Mouse (Mus musculus) frontal cortex, postnatal 25 days (tissue): Measurements from ENCODE around the gene Thg1l.

ENCODE experiments used
- DNase-seq, 2 experiments: peaks; one replicate each; pipeline ENCODE4 v3.0.0; 2022; ENCODE audit warnings: low spot score in 2 of 2

Gene Thg1l

GRCm38 (mm10) chr11:45927456-45927855 lies 27.8 kb downstream of the Thg1l start:
- no peak for DNase-seq

DNA sequence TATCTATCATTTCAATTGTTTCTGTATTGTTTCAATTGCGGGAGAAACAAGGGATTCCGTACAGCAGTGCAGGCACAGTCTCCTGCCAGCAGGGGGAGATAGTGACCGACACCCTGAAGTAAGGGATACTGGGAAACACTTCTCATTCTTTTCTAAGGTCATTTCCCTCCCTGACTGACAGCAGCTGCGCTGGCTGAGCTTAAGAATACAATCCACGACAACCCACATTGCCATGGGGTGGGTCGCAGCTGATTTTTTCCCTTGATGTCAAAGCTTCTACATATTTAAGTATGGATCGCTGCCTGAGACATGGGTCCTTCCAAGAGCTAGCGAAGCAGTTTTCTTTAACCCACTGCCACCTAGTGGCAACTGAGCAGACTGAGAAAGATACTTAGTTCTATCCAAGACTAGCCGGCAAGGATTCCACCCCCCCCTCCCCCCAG lies 28.6 kb downstream of the Thg1l start:
- peak; percentile 56 to 73 for DNase-seq

GRCm38 (mm10) chr11:45925436-45925835 lies 29.9 kb downstream of the Thg1l start:
- no peak for DNase-seq

GRCm38 (mm10) chr11:45921480-45921898 lies 33.8 kb downstream of the Thg1l start:
- no peak for DNase-seq

- DNase-seq: no peak
Observed at GRCm38 (mm10) chr11:45921026-45921425, 34.3 kb downstream of the Thg1l start.

GRCm38 (mm10) chr11:45918836-45919235 lies 36.5 kb downstream of the Thg1l start:
- no peak for DNase-seq

DNA sequence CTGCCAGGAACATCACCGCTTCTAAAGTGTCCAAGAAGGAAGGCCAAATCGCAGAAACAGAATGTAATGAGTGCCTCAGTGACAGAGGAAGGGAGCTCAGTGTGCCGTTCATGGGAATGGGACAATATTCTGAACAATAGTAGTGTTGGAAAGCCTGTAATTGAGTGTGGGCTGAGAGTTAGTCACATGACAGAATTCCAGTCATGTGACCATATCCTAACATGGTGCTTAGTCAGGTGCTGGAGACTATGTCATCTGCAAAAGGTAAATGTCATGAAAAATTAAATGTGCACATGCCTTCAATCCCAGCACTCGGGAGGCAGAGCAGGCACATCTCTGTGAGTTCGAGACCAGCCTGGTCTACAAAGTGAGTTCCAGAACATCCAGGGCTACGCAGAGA lies 37.3 kb downstream of the Thg1l start:
- no peak for DNase-seq

GRCm38 (mm10) chr11:45916196-45916595 lies 39.1 kb downstream of the Thg1l start:
- DNase-seq: no peak

DNA sequence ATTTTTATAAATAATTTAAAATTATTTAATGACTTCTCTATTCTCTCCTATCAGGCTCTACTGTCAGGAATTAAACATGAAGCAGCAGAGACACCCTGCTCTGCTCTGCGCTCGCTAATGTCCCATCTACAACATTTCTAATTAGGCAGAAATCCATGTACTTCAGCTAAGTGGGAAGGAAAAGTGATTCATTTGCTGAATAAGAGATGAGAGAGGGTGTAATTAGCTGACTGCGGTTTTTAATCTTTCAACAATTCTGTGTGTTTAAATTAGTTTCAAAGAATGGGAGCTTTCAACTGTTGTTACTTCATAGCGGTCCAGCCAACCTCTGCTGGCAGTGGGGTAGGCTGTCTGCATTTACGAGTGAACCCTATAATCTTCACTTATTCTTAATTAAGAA lies 44.6 kb downstream of the Thg1l start:
- DNase-seq: no peak

DNA sequence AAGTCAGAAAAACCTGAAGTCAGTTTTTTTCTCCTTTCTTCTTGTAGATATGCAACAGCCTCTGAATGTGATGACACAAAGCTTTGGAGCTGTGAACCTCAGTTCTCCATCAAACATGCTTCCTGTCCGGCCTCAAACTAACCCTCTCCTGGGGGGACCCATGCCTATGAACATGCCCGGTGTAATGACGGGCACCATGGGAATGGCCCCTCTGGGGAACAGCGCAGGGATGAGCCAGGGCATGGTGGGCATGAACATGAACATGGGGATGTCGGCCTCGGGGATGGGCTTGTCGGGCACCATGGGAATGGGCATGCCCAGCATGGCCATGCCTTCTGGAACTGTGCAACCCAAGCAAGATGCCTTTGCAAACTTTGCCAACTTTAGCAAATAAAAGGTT lies 46.4 kb downstream of the Thg1l start:
- no peak for DNase-seq

GRCm38 (mm10) chr11:45908070-45908469 lies 47.2 kb downstream of the Thg1l start:
- no peak for DNase-seq

GRCm38 (mm10) chr11:45907301-45907700 lies 48.0 kb downstream of the Thg1l start:
- no peak for DNase-seq

GRCm38 (mm10) chr11:45906109-45906786 lies 49.0 kb downstream of the Thg1l start:
- no peak for DNase-seq

- DNase-seq: no peak
Observed at GRCm38 (mm10) chr11:45900233-45901015, 54.9 kb downstream of the Thg1l start.

- no peak for DNase-seq
Observed at GRCm38 (mm10) chr11:45897392-45897791, 57.9 kb downstream of the Thg1l start.
